Mouse (Mus musculus): ENCODE results near the gene Hist1h3i.

Gene Hist1h3i

DNA sequence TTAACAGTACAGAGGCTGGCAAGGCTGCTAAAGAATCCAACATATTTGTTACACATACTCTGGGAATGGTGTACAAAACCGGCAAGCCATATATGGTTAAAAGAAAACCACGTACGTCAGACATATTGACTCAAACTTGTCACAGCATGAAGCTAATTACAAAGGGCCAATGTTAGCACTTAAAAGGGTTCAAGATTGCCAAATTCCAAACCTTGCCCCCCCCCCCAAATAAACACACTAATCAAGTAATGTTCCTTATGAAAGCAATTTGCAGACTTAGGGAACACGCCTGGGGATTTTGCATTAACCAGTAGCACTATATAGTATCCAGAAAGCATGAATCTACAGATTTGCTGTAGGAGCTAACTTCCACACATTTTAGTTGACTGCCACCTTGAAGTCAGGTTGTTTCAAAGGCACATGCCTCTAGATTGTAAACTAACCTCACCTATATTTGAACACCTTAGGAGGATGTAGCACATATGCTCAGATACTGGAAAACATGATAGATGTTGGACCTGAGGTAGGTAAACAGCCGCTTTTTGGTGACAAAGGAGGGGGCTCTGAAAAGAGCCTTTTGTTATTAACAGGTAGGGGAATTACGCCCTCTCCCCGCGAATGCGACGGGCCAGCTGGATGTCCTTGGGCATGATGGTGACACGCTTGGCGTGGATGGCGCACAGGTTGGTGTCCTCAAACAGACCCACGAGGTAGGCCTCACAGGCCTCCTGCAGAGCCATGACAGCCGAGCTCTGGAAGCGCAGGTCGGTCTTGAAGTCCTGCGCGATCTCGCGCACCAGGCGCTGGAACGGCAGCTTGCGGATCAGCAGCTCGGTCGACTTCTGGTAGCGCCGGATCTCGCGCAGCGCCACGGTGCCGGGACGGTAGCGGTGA, 562 bp downstream of the Hist1h3i start:
- CTCF ChIA-PET = interaction anchor here (0.6 kb wide), 1 partner anchor 72 kb away, joined by 3 read pairs; no protein-coding TSS in a partner anchor

GRCm38 (mm10) chr13:21781639-21782038, 1.5 kb downstream of the Hist1h3i start:
- CTCF ChIA-PET = interaction anchor here (0.7 kb wide), 1 partner anchor 1801 kb away, joined by 3 read pairs; no protein-coding TSS in a partner anchor

DNA sequence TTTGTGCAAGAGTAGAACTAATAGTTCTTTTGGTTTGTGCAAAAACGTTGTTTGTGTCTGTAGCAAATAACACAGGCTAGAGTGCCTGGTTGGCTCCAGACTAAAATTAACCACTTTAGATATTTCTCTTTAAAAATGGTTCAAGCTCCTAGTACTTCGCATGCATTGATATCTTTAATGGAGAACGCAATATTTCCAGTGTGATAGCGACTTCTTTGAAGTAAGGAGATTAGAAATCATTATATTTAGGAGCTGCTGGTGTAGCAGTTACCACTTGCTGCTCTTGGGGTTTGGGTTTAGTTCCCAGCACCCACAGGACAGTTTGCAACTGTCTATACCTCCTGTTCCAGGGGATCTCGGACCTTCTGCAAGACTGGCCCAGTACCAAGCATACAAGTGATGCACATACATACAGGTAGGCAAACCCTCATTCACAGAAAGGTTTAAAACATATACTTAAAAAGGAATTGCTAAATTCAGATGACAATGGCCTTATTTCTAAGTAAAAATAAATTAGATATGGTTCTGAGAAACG, 2.1 kb downstream of the Hist1h3i start:
- CTCF ChIA-PET = no interaction called here

- CTCF ChIA-PET = no interaction called here
Measured at GRCm38 (mm10) chr13:21779767-21780731, 3.1 kb downstream of the Hist1h3i start, which contains the start of gene Hist1h1b. Gene Hist1h1b, minus strand, starts transcription at chr13:21780625.

GRCm38 (mm10) chr13:21778814-21779766, 4.1 kb downstream of the Hist1h3i start:
- CTCF ChIA-PET = interaction anchor here (0.6 to 0.7 kb wide), 3 partner anchors 25 to 1773 kb away, joined by 3 to 4 read pairs (median 3); partner anchors contain the start of genes Hist1h2bn and Hist1h4f

DNA sequence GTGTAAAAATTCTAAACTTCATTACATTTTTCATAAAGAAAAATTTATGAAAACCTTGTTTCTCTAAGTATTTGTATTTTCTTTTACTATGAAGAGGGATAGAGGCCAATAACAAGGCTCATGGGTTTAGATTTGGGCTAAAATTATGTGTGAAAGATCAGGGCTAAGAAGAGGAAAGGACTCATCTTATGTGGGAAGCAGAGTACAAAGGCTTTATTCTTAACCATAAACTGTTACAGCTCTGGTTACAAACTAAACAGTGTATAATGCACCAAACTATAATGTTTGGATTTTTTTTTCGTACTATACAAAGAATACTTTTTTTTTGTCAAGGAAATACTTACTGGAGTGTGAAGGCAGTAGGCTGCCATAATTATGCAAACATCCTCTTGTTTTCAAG, 27.5 kb downstream of the Hist1h3i start:
- CTCF ChIA-PET = interaction anchor here (0.7 kb wide), 1 partner anchor 28 kb away, joined by 3 read pairs; no protein-coding TSS in a partner anchor

GRCm38 (mm10) chr13:21754294-21755001, 28.7 kb downstream of the Hist1h3i start:
- CTCF ChIA-PET = interaction anchor here (0.6 kb wide), 1 partner anchor 24 kb away, joined by 3 read pairs; no protein-coding TSS in a partner anchor

- CTCF ChIA-PET = interaction anchor here (0.6 kb wide), 2 partner anchors 25 kb away, joined by 3 read pairs; no protein-coding TSS in a partner anchor
Measured at GRCm38 (mm10) chr13:21753524-21754285, 29.5 kb downstream of the Hist1h3i start, which contains the start of the genes Hist1h2ak and Hist1h2bn. Gene Hist1h2ak, minus strand, starts transcription at chr13:21753827. Gene Hist1h2bn, plus strand, starts transcription at chr13:21754123.

DNA sequence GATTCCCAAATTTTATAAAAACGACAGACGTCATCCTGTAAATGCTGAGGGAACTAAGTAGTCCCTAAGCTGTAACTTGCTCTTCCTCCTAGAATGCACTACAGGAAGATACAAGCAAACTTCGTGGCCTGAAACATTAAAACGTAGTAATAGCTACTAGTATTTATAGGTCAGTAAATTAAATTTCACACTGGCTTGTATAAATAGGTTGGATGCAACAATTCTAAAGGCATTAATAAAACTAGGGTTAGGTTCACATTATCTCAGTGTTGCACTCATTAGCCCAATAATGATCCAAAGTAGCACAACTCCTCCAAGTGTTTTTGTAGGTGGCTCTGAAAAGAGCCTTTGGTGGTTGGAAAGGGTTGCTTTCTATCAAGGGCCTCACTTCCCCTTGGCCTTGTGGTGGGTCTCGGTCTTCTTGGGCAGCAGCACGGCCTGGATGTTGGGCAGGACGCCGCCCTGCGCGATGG, 30.1 kb downstream of the Hist1h3i start:
- CTCF ChIA-PET = interaction anchor here (0.6 kb wide), 1 partner anchor 26 kb away, joined by 3 read pairs; no protein-coding TSS in a partner anchor

- CTCF ChIA-PET = no interaction called here
Measured at GRCm38 (mm10) chr13:21752356-21752755, 30.8 kb downstream of the Hist1h3i start.

GRCm38 (mm10) chr13:21751827-21752226, 31.3 kb downstream of the Hist1h3i start:
- CTCF ChIA-PET = no interaction called here

DNA sequence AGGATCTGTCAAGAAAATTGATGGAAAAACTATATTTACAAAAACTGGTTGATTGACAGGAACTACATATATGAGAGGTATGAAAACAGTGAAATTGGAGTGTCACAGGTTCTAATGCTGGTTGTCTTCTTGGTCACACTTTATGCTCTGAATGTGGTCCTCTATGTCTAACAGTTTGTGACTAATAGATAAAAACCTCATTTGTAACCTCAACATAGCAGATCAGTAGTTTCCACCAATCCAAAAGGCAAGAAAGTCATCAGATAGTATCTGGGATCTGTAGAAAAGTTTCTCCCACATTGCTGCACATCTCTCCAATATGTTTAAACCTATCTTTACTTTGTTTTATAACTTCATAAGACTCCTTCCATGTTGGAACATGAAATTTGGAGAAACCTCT, 31.8 kb downstream of the Hist1h3i start:
- CTCF ChIA-PET = no interaction called here

GRCm38 (mm10) chr13:21750159-21751017, 32.8 kb downstream of the Hist1h3i start, which contains the start of gene Hist1h4k:
Gene Hist1h4k, minus strand, starts transcription at chr13:21750505.
- CTCF ChIA-PET = interaction anchor here (0.6 to 1.7 kb wide), 7 partner anchors 11 to 350 kb away, joined by 3 to 8 read pairs (median 4); partner anchors contain the start of gene Hist1h4j

GRCm38 (mm10) chr13:21749387-21750158, 33.6 kb downstream of the Hist1h3i start:
- CTCF ChIA-PET = interaction anchor here (0.6 to 1.7 kb wide), 7 partner anchors 10 to 349 kb away, joined by 3 to 8 read pairs (median 4); partner anchors contain the start of gene Hist1h4j

GRCm38 (mm10) chr13:21745006-21745405, 38.2 kb downstream of the Hist1h3i start:
- CTCF ChIA-PET = no interaction called here
